Mouse (Mus musculus) heart, postnatal 0 days (tissue): ENCODE measurements around the gene Set. TPM values are rescaled to one million over a fixed set of nuclear protein-coding genes. Genes with fewer than 3 reads are reported as not detected.
"Not testable (repeated sequence)": the region's sequence is repeated elsewhere in the genome, so short reads cannot be mapped to it uniquely, and the experiment has no call there.

Experiments
- ATAC-seq: fragments of 200-750 bp; cut with Nextera tagmentation; 2 replicates; pipeline ENCODE4 v1.8.0; 2017; ENCODE audit warnings: low read depth, moderate number of reproducible peaks, moderate library complexity; ENCODE audit not compliant: insufficient read depth
- DNase-seq: peaks from one replicate; pipeline ENCODE4 v3.0.0-alpha.2; 2016; ENCODE audit warnings: low spot score
- H3K27ac ChIP-seq: fragments of 300-500 bp; sonication (generic); 2 replicates; pipeline ENCODE4 v1.5.1; 2014; ENCODE audit warnings: low read depth, mild to moderate bottlenecking
- H3K27me3 ChIP-seq: fragments of 300-500 bp; sonication (generic); 2 replicates; pipeline ENCODE4 v1.6.1; 2014; ENCODE audit warnings: low read length, mixed read lengths; ENCODE audit not compliant: control insufficient read depth, insufficient read depth
- H3K36me3 ChIP-seq: fragments of 300-500 bp; sonication (generic); replicated peaks from 2 replicates; pipeline ENCODE4 v1.6.1; 2014; ENCODE audit warnings: low read length, mixed read lengths; ENCODE audit not compliant: control insufficient read depth, insufficient read depth
- H3K4me1 ChIP-seq: fragments of 300-500 bp; sonication (generic); 2 replicates; pipeline ENCODE4 v1.6.1; 2014; ENCODE audit warnings: antibody characterized with exemption; ENCODE audit not compliant: control insufficient read depth, insufficient read depth
- H3K4me2 ChIP-seq: fragments of 300-500 bp; sonication (generic); 2 replicates; pipeline ENCODE4 v1.6.1; 2014; ENCODE audit warnings: low read depth, mild to moderate bottlenecking, low read length, moderate library complexity
- H3K4me3 ChIP-seq: fragments of 300-500 bp; sonication (generic); 2 replicates; pipeline ENCODE4 v1.5.1; 2014; ENCODE audit warnings: low read depth, low read length
- H3K9ac ChIP-seq: fragments of 300-500 bp; sonication (generic); replicated peaks from 2 replicates; pipeline ENCODE4 v1.6.1; 2014; ENCODE audit warnings: low read depth, low read length, mixed read lengths
- H3K9me3 ChIP-seq: fragments of 300-500 bp; sonication (generic); replicated peaks from 2 replicates; pipeline ENCODE4 v1.6.1; 2016; ENCODE audit warnings: low read length; ENCODE audit not compliant: control insufficient read depth
- CTCF ChIP-seq: IDR thresholded peaks from 2 replicates; pipeline ENCODE4 v1.5.1; 2016; ENCODE audit warnings: antibody characterized with exemption, control low read depth, low read depth
- EP300 ChIP-seq: IDR thresholded peaks from 2 replicates; pipeline ENCODE4 v1.6.1; 2016; ENCODE audit warnings: antibody characterized with exemption, low read depth
- WGBS: fragments of 180-500 bp; shearing (Covaris S2); extraction: QIAGEN DNeasy Blood & Tissue Kit; methylation state at CpG from one replicate; pipeline ENCODE4 v1.1.7; 2014; 5-methylcytosine and 5-hydroxymethylcytosine counted together
- polyA plus RNA-seq: library from polyadenylated mRNA; unstranded; fragments of >200 nt; fragmentation: Nextera tagmentation; extraction: Ambion mirVana; gene quantifications from 2 replicates; pipeline ENCODE4 v1.2.1, GENCODE M21; 2015
- total RNA-seq: library from RNA; depleted of rRNA; stranded (reverse); fragments of >200 nt; gene quantifications from 2 replicates; pipeline ENCODE4 v1.2.3, GENCODE M21; 2014; ENCODE audit warnings: low replicate concordance

The Set gene
- total and polyA plus RNA-seq, 2 experiments from 2014 or later, result 103 to 139 TPM

- Histone ChIP-seq H3K4me1 (0 out of 2 replicates have a peak, but pooled peaks cover 5% of the 10 kb centered on the region), H3K4me2 (no peak overlapping the region), H3K4me3 (no peak overlapping the region), H3K9ac (no peak overlapping the region), H3K9me3 (no peaks in the 10 kb centered on the region), H3K27me3 (no peaks in the 10 kb centered on the region), H3K27ac (no peak overlapping the region), H3K36me3 (no peaks in the 10 kb centered on the region)
- no peak for ATAC-seq
- 35% methylated on average over 6 of the region's 6 CpGs for WGBS
- TF ChIP-seq EP300, result no peak
- TF ChIP-seq CTCF, result peak; percentile 48
- DNase-seq, result no peak
Measured at GRCm38 (mm10) chr2:30051992-30052761, 5.0 kb upstream of the Set start.

- not testable (repeated sequence) for H3K36me3 ChIP-seq, H3K27me3 ChIP-seq, H3K4me2 ChIP-seq, H3K9ac ChIP-seq, H3K4me1 ChIP-seq, H3K27ac ChIP-seq, ATAC-seq, DNase-seq, H3K4me3 ChIP-seq, H3K9me3 ChIP-seq
- 93% methylated on average over 3 of the region's 3 CpGs for WGBS
Measured at GRCm38 (mm10) chr2:30055310-30055709, 1.9 kb upstream of the Set start.

- no peaks in the 10 kb centered on the region for H3K27me3 ChIP-seq
Measured at GRCm38 (mm10) chr2:30056736-30057135, 442 bp upstream of the Set start.

DNA sequence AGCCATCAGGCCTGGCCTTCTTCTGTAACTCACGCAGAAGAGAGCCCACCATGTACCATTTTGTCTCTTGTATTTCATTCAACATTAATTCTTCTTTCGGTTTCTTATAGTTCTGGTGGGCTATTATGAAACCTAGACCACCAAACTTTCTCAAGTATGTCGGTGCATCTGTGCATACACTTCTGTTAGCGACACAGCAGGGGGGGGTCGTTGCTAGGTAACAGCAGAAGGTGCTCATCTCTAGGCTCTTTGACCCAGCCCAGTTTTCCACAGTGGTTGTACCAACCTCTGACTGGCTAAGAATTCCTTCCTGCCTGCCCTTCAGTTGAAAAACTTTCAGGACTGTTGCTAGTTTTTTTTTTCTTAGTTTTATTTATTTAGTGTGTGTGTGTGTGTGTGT, 1.2 kb downstream of the Set start:
- WGBS, result 67% methylated on average over 5 of the region's 5 CpGs
- Histone ChIP-seq H3K9ac (no peak overlapping the region), H3K4me1 (peaks cover 4% of the 10 kb centered on the region), H3K27ac (no peak overlapping the region), H3K36me3 (no peaks in the 10 kb centered on the region), H3K9me3 (no peaks in the 10 kb centered on the region), H3K4me2 (no peak overlapping the region), H3K27me3 (no peaks in the 10 kb centered on the region), H3K4me3 (no peak overlapping the region)
- ATAC-seq (no peak), DNase-seq (no peak)
- TF ChIP-seq EP300 (no peak), CTCF (no peak)

More at GRCm38 (mm10) chr2:30056736-30057135, 442 bp upstream of the Set start:
- H3K4me3 ChIP-seq, result no peak overlapping the region
- no peaks in the 10 kb centered on the region for H3K36me3 ChIP-seq
- H3K9me3 ChIP-seq, result no peaks in the 10 kb centered on the region
- TF ChIP-seq EP300, result no peak
- TF ChIP-seq CTCF, result no peak
- 77% methylated on average over 3 of the region's 3 CpGs for WGBS
- H3K4me1 ChIP-seq, result no peaks in the 10 kb centered on the region
- ATAC-seq (no peak), DNase-seq (no peak)
- H3K4me2 ChIP-seq, result no peak overlapping the region
- no peak overlapping the region for H3K9ac ChIP-seq
- no peak overlapping the region for H3K27ac ChIP-seq

GRCm38 (mm10) chr2:30061215-30062166, 4.3 kb downstream of the Set start:
- DNase-seq, result peak; percentile 49

More at GRCm38 (mm10) chr2:30061215-30062166, 4.3 kb downstream of the Set start:
- H3K27ac ChIP-seq, result peak overlapping the region; percentile 87
- peak overlapping the region; percentile 45 for H3K4me3 ChIP-seq
- peak overlapping the region; percentile 98 for H3K4me2 ChIP-seq
- H3K4me1 ChIP-seq, result peaks cover 10% of the 10 kb centered on the region
- TF ChIP-seq EP300 (no peak), CTCF (no peak)
- peak overlapping the region; percentile 73 for H3K9ac ChIP-seq
- ATAC-seq, result no peak
- H3K36me3 ChIP-seq, result no peaks in the 10 kb centered on the region
- H3K27me3 ChIP-seq, result no peaks in the 10 kb centered on the region
- H3K9me3 ChIP-seq, result no peaks in the 10 kb centered on the region
- 8% methylated on average over 37 of the region's 37 CpGs for WGBS
